Mouse (Mus musculus) thymus, adult 2 months (tissue): Measurements from ENCODE around the gene Trmu.

Source experiments
- CTCF ChIP-seq: fragments of 200-500 bp; IDR thresholded peaks from 2 replicates; pipeline ENCODE4 v1.5.1; 2012; ENCODE audit warnings: mild to moderate bottlenecking, control low read depth, low read length, moderate library complexity, borderline replicate concordance; ENCODE audit not compliant: control insufficient read depth, poor library complexity, insufficient read depth; ENCODE audit errors: extremely low read depth
- POLR2A ChIP-seq: fragments of 200-500 bp; IDR thresholded peaks from 2 replicates; pipeline ENCODE4 v1.6.1; 2012; ENCODE audit warnings: mild to moderate bottlenecking, low read length, control low read depth, moderate library complexity; ENCODE audit not compliant: control insufficient read depth, poor library complexity, insufficient read depth; ENCODE audit errors: extremely low read depth

GRCm38 (mm10) chr15:85877336-85877735 lies 1.8 kb upstream of the Trmu start:
- TF ChIP-seq POLR2A = no peak
- TF ChIP-seq CTCF = no peak
